Mouse (Mus musculus): Measurements from ENCODE around the gene Pcdh9.

The Pcdh9 gene

GRCm38 (mm10) chr14:93553771-93554170 lies 336.7 kb downstream of the Pcdh9 start:
- no peak for DNase-seq (ENCODE audit: low spot score)

GRCm38 (mm10) chr14:93545575-93545974 lies 344.9 kb downstream of the Pcdh9 start:
- no peak for DNase-seq (ENCODE audit: low spot score)

- no peak for DNase-seq (ENCODE audit: low spot score)
Observed at GRCm38 (mm10) chr14:93543970-93544627, 346.4 kb downstream of the Pcdh9 start.

GRCm38 (mm10) chr14:93543561-93543960 lies 346.9 kb downstream of the Pcdh9 start:
- peak; percentile 38 for DNase-seq (ENCODE audit: low spot score)

GRCm38 (mm10) chr14:93534928-93535327 lies 355.6 kb downstream of the Pcdh9 start:
- no peak for DNase-seq (ENCODE audit: low spot score)

- no peak for DNase-seq (ENCODE audit: low spot score)
Observed at GRCm38 (mm10) chr14:93523430-93523829, 367.0 kb downstream of the Pcdh9 start.

GRCm38 (mm10) chr14:93520166-93520565 lies 370.3 kb downstream of the Pcdh9 start:
- no peak for DNase-seq (ENCODE audit: low spot score)

GRCm38 (mm10) chr14:93516679-93517078 lies 373.8 kb downstream of the Pcdh9 start:
- DNase-seq (ENCODE audit: low spot score): no peak

- no peak for DNase-seq (ENCODE audit: low spot score)
Observed at GRCm38 (mm10) chr14:93506107-93506506, 384.4 kb downstream of the Pcdh9 start.

- peak; percentile 18 for DNase-seq (ENCODE audit: low spot score)
Observed at GRCm38 (mm10) chr14:93498813-93499690, 391.4 kb downstream of the Pcdh9 start.

GRCm38 (mm10) chr14:93474991-93475390 lies 415.5 kb downstream of the Pcdh9 start:
- no peak for DNase-seq (ENCODE audit: low spot score)

- DNase-seq (ENCODE audit: low spot score): no peak
Observed at GRCm38 (mm10) chr14:93472494-93472893, 418.0 kb downstream of the Pcdh9 start.

GRCm38 (mm10) chr14:93463360-93463892 lies 427.1 kb downstream of the Pcdh9 start:
- no peak for DNase-seq (ENCODE audit: low spot score)

- DNase-seq (ENCODE audit: low spot score): no peak
Observed at GRCm38 (mm10) chr14:93450930-93451665, 439.4 kb downstream of the Pcdh9 start.

- DNase-seq (ENCODE audit: low spot score): no peak
Observed at GRCm38 (mm10) chr14:93441852-93442251, 448.6 kb downstream of the Pcdh9 start.

- DNase-seq (ENCODE audit: low spot score): no peak
Observed at GRCm38 (mm10) chr14:93437226-93437625, 453.3 kb downstream of the Pcdh9 start.

GRCm38 (mm10) chr14:93416752-93417151 lies 473.7 kb downstream of the Pcdh9 start:
- peak; percentile 0 for DNase-seq (ENCODE audit: low spot score)

GRCm38 (mm10) chr14:93415496-93415895 lies 475.0 kb downstream of the Pcdh9 start:
- DNase-seq (ENCODE audit: low spot score): no peak

GRCm38 (mm10) chr14:93409314-93409713 lies 481.2 kb downstream of the Pcdh9 start:
- DNase-seq (ENCODE audit: low spot score): no peak

GRCm38 (mm10) chr14:93407747-93408146 lies 482.7 kb downstream of the Pcdh9 start:
- no peak for DNase-seq (ENCODE audit: low spot score)

- DNase-seq (ENCODE audit: low spot score): no peak
Observed at GRCm38 (mm10) chr14:93385090-93385489, 505.4 kb downstream of the Pcdh9 start.

GRCm38 (mm10) chr14:93381163-93381562 lies 509.3 kb downstream of the Pcdh9 start:
- DNase-seq (ENCODE audit: low spot score): no peak
